Mouse (Mus musculus): ENCODE data around the gene Ap1m1.

GRCm38 (mm10) chr8:72306913-72307312 lies 67.1 kb downstream of the Ap1m1 start:
- no peak for TF ChIP-seq CHD2 (IDR thresholded peaks at IDR 0.05; ENCODE audit: low read depth, low read length)
- no peak for TF ChIP-seq HCFC1 (IDR thresholded peaks at IDR 0.05; ENCODE audit: borderline replicate concordance, insufficient read depth, low read length)
- TF ChIP-seq MAFK (IDR thresholded peaks at IDR 0.05; ENCODE audit: insufficient read depth, low read depth, low read length), result no peak
- TF ChIP-seq ZNF384 (IDR thresholded peaks at IDR 0.05; ENCODE audit: low read depth, low read length), result no peak
